Mouse (Mus musculus) liver, adult 2 months (tissue): ENCODE measurements at regions not wholly inside any gene's neighbourhood (a gene's known extent, or its start where the extent isn't known, plus 50 kb on each side); places are given as distances from the start of the nearest gene placed in this dataset.
A peak's percentile ranks its signal among the peaks of the same experiment; 100 is the strongest.

ENCODE experiments used
- DNase-seq: peaks from one replicate; pipeline ENCODE4 v3.0.0-alpha.2; 2011; ENCODE audit warnings: low read depth, low spot score; ENCODE audit errors: extremely low read depth
- H3K27ac ChIP-seq: fragments of 200-500 bp; replicated peaks from 2 replicates; pipeline ENCODE4 v1.5.1; 2012; ENCODE audit warnings: low read depth, mild to moderate bottlenecking, control low read depth, inconsistent platforms, low read length; ENCODE audit not compliant: insufficient read depth
- H3K27me3 ChIP-seq: fragments of 200-500 bp; 2 replicates; pipeline ENCODE4 v1.6.1; 2012; ENCODE audit warnings: mild to moderate bottlenecking, moderate library complexity, low read length, inconsistent platforms; ENCODE audit not compliant: control insufficient read depth, insufficient read depth
- H3K36me3 ChIP-seq: fragments of 200-500 bp; 2 replicates; pipeline ENCODE4 v1.6.1; 2012; ENCODE audit warnings: low read length, inconsistent platforms; ENCODE audit not compliant: control insufficient read depth, insufficient read depth
- H3K4me1 ChIP-seq: fragments of 200-500 bp; 2 replicates; pipeline ENCODE4 v1.6.1; 2011; ENCODE audit warnings: low read length; ENCODE audit not compliant: control insufficient read depth, insufficient read depth
- H3K4me3 ChIP-seq: fragments of 200-500 bp; 2 replicates; pipeline ENCODE4 v1.5.1; 2011; ENCODE audit warnings: low read depth, mild to moderate bottlenecking, control low read depth, low read length, moderate library complexity; ENCODE audit not compliant: insufficient read depth
- H3K79me2 ChIP-seq: fragments of 200-500 bp; 2 replicates; pipeline ENCODE4 v1.6.1; 2012; ENCODE audit warnings: inconsistent platforms, mild to moderate bottlenecking, low read length, moderate library complexity; ENCODE audit not compliant: control insufficient read depth, insufficient read depth
- H3K9ac ChIP-seq: fragments of 200-500 bp; 2 replicates; pipeline ENCODE4 v1.6.1; 2012; ENCODE audit warnings: low read depth, mild to moderate bottlenecking, control low read depth, inconsistent platforms, low read length
- CTCF ChIP-seq: fragments of 200-500 bp; IDR thresholded peaks from 2 replicates; pipeline ENCODE4 v1.5.1; 2011; ENCODE audit warnings: low read depth, low read length, control low read depth
- POLR2A ChIP-seq: fragments of 200-500 bp; IDR thresholded peaks from 2 replicates; pipeline ENCODE4 v1.6.1; 2011; ENCODE audit warnings: low read length, control low read depth; ENCODE audit not compliant: insufficient read depth; ENCODE audit errors: extremely low read depth
- WGBS: fragments of 180-500 bp; shearing (Covaris S2); methylation state at CpG from one replicate; pipeline ENCODE4 v1.1.7; 2018; 5-methylcytosine and 5-hydroxymethylcytosine counted together

GRCm38 (mm10) chr10:111695918-111696760 is 190.1 kb downstream of the Phlda1 start:
- no peaks in the 10 kb centered on the region for H3K36me3 ChIP-seq
- H3K79me2 ChIP-seq: no peaks in the 10 kb centered on the region
- H3K27me3 ChIP-seq: no peaks in the 10 kb centered on the region
- H3K9ac ChIP-seq: no peak overlapping the region
- H3K4me1 ChIP-seq: no peaks in the 10 kb centered on the region
- no peak for DNase-seq
- no peak overlapping the region for H3K27ac ChIP-seq
- TF ChIP-seq CTCF (no peak), POLR2A (no peak)
- H3K4me3 ChIP-seq: no peak overlapping the region
- WGBS: 78% methylated on average over 4 of the region's 4 CpGs

DNA sequence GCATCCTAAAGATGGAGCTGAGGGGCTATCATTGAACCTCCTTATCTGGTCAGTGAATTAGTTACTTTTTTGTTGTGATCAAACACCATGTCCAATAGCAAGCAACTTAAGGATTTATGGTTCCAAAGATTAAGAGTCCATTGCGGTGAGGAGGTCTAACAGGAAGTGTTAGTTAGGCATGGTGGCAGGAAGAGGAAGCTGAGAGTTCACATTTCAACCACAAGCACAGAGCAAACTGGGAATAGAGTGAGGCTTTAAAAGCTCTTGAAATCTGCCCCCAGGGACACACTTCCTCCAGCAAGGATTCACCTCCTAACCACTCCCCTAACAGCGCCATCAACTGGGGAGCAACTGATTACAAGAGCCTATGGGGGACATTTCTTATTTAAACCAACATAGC is 190.9 kb downstream of the Phlda1 start:
- H3K9ac ChIP-seq: no peak overlapping the region
- whole genome bisulfite sequencing: 88% methylated on average over 2 of the region's 2 CpGs

GRCm38 (mm10) chr10:111699557-111700508 is 193.7 kb downstream of the Phlda1 start:
- Histone ChIP-seq H3K27me3 (no peaks in the 10 kb centered on the region), H3K4me3 (no peak overlapping the region), H3K79me2 (no peaks in the 10 kb centered on the region), H3K9ac (no peak overlapping the region), H3K27ac (no peak overlapping the region), H3K4me1 (peaks cover 5% of the 10 kb centered on the region; the same call in 1 of the 2 replicates), H3K36me3 (no peaks in the 10 kb centered on the region)
- TF ChIP-seq POLR2A: no peak
- no peak for TF ChIP-seq CTCF
- DNase-seq: no peak
- WGBS: 87% methylated on average over 16 of the region's 16 CpGs

More for the DNA sequence above, 190.9 kb downstream of the Phlda1 start:
- no peaks in the 10 kb centered on the region for H3K36me3 ChIP-seq
- H3K4me1 ChIP-seq: no peaks in the 10 kb centered on the region
- H3K27ac ChIP-seq: no peak overlapping the region
- H3K27me3 ChIP-seq: no peaks in the 10 kb centered on the region
- H3K4me3 ChIP-seq: no peak overlapping the region
- TF ChIP-seq POLR2A (no peak), CTCF (no peak)
- DNase-seq: no peak
- H3K79me2 ChIP-seq: no peaks in the 10 kb centered on the region

DNA sequence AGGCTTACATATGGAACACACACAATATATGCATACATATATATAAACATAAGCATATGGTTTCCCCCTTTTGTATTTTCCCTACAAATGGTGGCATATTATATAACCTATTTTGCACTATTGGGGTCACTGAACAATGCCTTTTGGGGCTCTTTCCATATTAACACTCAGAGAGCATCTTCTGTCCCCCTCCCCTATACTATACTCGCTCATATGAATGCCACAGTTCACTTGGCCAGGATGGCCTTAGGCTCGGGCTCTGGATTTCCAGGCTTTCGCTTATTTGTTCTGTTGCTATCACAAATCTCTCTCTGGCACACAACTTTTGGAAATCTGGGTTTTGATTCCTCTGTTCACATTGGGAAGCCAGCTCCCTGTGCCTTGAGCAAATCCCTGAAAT is 194.5 kb downstream of the Phlda1 start:
- 68% methylated on average over 3 of the region's 3 CpGs for WGBS
- H3K27me3 ChIP-seq: no peaks in the 10 kb centered on the region
- H3K27ac ChIP-seq: no peak overlapping the region
- no peaks in the 10 kb centered on the region for H3K36me3 ChIP-seq
- H3K79me2 ChIP-seq: no peaks in the 10 kb centered on the region
- no peak for TF ChIP-seq POLR2A
- TF ChIP-seq CTCF: no peak
- DNase-seq: peak; percentile 31
- no peak overlapping the region for H3K4me3 ChIP-seq
- no peak overlapping the region for H3K9ac ChIP-seq
- peaks cover 5% of the 10 kb centered on the region; the same call in 1 of the 2 replicates for H3K4me1 ChIP-seq

DNA sequence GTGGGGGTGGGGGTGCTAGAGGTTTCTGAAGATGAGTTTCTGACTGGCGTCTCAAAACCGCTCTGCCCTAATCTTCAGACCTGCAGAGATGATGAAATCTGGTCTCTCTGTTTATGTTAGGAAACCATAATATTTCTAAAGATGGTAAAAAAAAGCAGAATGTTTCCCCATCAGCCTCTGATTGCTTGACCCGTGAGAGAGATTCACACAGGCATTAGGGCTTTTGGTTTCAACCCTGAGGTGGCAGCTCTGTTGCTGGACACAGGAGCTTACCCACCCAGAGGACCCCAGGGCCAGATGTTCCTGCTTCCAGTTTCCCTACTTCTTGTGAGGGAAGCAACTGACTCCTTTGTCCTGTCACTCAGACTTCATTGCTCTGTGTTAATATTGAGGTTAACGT is 195.1 kb downstream of the Phlda1 start:
- Histone ChIP-seq H3K36me3 (no peaks in the 10 kb centered on the region), H3K27ac (peak overlapping the region; percentile 57), H3K79me2 (no peaks in the 10 kb centered on the region), H3K4me3 (no peak overlapping the region), H3K4me1 (peaks cover 5% of the 10 kb centered on the region; the same call in 1 of the 2 replicates), H3K9ac (no peak overlapping the region), H3K27me3 (no peaks in the 10 kb centered on the region)
- no peak for DNase-seq
- WGBS: 56% methylated on average over 4 of the region's 4 CpGs
- TF ChIP-seq CTCF (no peak), POLR2A (no peak)
